Mouse (Mus musculus): Measurements from ENCODE around the gene Tango2. TPM values are rescaled to one million over a fixed set of nuclear protein-coding genes. Genes with fewer than 3 reads are reported as not detected.
A peak's percentile ranks its signal among the peaks of the same experiment; 100 is the strongest.

Tango2 gene
- polyA plus RNA-seq (2014; fragmentation: Nextera tagmentation; extraction: Ambion mirVana), result 34.8 and 34.9 TPM in 2 replicates

DNA sequence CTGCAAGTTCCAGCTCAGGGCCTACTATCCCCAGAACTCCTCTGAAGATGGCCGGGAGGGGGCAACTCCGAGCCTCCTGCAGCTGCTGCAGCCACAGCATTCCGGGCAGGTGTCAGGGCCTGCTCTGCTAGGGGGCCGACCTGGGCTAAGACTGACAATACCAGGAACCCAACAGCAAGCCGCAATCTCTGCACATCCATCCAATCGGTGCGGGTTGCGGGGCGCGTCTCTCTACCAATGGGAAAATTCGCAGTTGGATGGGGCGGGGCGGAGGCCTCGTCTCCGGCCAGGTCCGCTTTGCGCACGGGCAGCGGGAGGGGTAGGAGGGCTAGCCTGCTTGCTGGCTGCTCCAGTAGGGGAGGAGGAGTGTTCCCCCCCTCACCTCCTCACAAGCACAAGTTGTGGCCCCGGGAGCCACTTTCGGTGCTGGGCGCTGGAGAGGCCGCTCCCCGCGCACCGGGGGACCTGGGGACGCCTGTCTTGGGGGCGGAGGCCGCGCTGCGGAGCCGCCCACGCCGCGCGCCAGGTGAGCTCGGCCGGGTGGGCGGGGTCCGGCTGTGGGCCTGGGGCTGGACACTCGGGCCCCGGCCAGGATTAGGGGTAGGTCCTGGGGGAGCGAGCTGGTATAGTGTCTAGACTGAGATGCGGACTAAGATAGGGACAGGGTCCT is at the start of gene Tango2, which contains the start of gene Arvcf:
Gene Tango2, minus strand, starts transcription at position 173 of the 670 bp plus-strand sequence.
Gene Arvcf, plus strand, starts transcription at position 252 of the 670 bp plus-strand sequence.
- peaks cover 8% of the 10 kb centered on the region for H3K4me1 ChIP-seq (replicated peaks; ENCODE audit: control insufficient read depth, insufficient read depth, low read length)
- peak; percentile 96 for DNase-seq (ENCODE audit: low spot score)
- H3K36me3 ChIP-seq (ENCODE audit: control insufficient read depth, insufficient read depth, low read length), result no peaks in the 10 kb centered on the region
- WGBS, result 0% methylated on average over 42 of the region's 44 CpGs
- peak within 1 kb of the TSS; percentile 54 for H3K9ac ChIP-seq (ENCODE audit: low read length)
- peak; percentile 87 for ATAC-seq (replicated peaks; ENCODE audit: low FRiP score, low TSS enrichment, low read depth)
- peaks cover 13% of the 10 kb centered on the region for H3K27me3 ChIP-seq (replicated peaks; ENCODE audit: control insufficient read depth, insufficient read depth, low read length)
- H3K4me3 ChIP-seq (ENCODE audit: low read depth, low read length), result peak within 1 kb of the TSS; percentile 66
- H3K9me3 ChIP-seq (ENCODE audit: control insufficient read depth, low read length), result no peaks in the 10 kb centered on the region
- no peak within 1 kb of the TSS for H3K27ac ChIP-seq (ENCODE audit: low read depth)
- peak within 1 kb of the TSS; percentile 99 for H3K4me2 ChIP-seq (ENCODE audit: low read length)

GRCm38 (mm10) chr16:18396791-18397621 is 49.1 kb upstream of the Tango2 start:
- H3K4me1 ChIP-seq (replicated peaks; ENCODE audit: control insufficient read depth, insufficient read depth, low read length), result peaks cover 29% of the 10 kb centered on the region
- H3K4me2 ChIP-seq (ENCODE audit: low read length), result no peak overlapping the region
- no peak overlapping the region for H3K27ac ChIP-seq (ENCODE audit: low read depth)
- no peaks in the 10 kb centered on the region for H3K27me3 ChIP-seq (replicated peaks; ENCODE audit: control insufficient read depth, insufficient read depth, low read length)
- WGBS, result 95% methylated on average over 27 of the region's 27 CpGs
- no peak overlapping the region for H3K4me3 ChIP-seq (ENCODE audit: low read depth, low read length)
- DNase-seq (ENCODE audit: low spot score) (no peak), ATAC-seq (replicated peaks; ENCODE audit: low FRiP score, low TSS enrichment, low read depth) (no peak)
- no peak overlapping the region for H3K9ac ChIP-seq (ENCODE audit: low read length)
- H3K9me3 ChIP-seq (ENCODE audit: control insufficient read depth, low read length), result no peaks in the 10 kb centered on the region
- H3K36me3 ChIP-seq (ENCODE audit: control insufficient read depth, insufficient read depth, low read length), result peaks cover 45% of the 10 kb centered on the region

DNA sequence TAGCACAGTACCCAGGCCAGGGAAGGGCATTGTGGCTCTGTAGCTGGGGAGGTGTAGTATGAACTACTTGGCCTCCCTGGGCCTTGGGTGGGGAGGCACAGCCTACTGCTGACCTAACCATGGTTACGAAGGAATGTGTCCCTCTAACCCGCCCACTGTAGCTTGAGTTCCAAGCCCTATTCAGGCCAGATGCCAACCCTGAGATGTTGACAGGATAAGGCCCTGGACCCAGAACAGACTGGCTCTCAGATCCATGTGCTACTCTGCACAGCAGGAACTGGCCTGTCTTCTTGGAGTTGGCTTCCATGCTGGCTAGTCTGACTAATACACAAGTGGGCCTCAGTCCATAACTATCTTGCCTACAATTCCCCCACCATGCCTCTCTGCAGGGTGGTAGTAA is 48.3 kb upstream of the Tango2 start:
- Histone ChIP-seq H3K9ac (ENCODE audit: low read length) (no peak overlapping the region), H3K4me2 (ENCODE audit: low read length) (no peak overlapping the region), H3K9me3 (ENCODE audit: control insufficient read depth, low read length) (no peaks in the 10 kb centered on the region), H3K27me3 (replicated peaks; ENCODE audit: control insufficient read depth, insufficient read depth, low read length) (no peaks in the 10 kb centered on the region), H3K4me1 (replicated peaks; ENCODE audit: control insufficient read depth, insufficient read depth, low read length) (peaks cover 29% of the 10 kb centered on the region), H3K36me3 (ENCODE audit: control insufficient read depth, insufficient read depth, low read length) (peaks cover 36% of the 10 kb centered on the region), H3K27ac (ENCODE audit: low read depth) (no peak overlapping the region), H3K4me3 (ENCODE audit: low read depth, low read length) (no peak overlapping the region)
- WGBS, result 90% methylated on average over 2 of the region's 2 CpGs
- ATAC-seq (replicated peaks; ENCODE audit: low FRiP score, low TSS enrichment, low read depth), result no peak
- no peak for DNase-seq (ENCODE audit: low spot score)

DNA sequence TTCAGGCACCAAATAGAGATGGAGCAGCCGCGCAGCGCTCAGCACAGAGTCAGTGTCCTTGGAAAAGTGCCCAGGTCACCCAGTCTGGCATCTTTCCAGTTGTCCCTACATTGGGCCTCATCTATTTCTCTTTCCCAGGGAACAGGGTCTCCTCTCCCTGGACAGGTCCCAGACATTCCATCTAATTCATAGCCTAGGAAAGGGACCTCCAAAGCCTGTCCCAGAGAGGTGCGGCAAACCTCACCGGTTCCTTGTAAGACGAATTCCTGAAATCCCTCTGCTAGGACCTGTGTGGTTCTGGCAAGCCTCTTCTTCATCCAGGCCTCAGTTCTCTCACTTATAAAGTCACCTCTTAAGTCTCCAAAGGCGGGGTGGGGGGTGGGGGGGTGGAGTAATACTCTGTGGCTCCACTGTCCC is 47.7 kb upstream of the Tango2 start:
- Histone ChIP-seq H3K36me3 (ENCODE audit: control insufficient read depth, insufficient read depth, low read length) (peaks cover 34% of the 10 kb centered on the region), H3K27me3 (replicated peaks; ENCODE audit: control insufficient read depth, insufficient read depth, low read length) (no peaks in the 10 kb centered on the region), H3K9me3 (ENCODE audit: control insufficient read depth, low read length) (no peaks in the 10 kb centered on the region), H3K4me3 (ENCODE audit: low read depth, low read length) (no peak overlapping the region), H3K4me1 (replicated peaks; ENCODE audit: control insufficient read depth, insufficient read depth, low read length) (peaks cover 24% of the 10 kb centered on the region), H3K4me2 (ENCODE audit: low read length) (peak overlapping the region; percentile 28), H3K27ac (ENCODE audit: low read depth) (no peak overlapping the region), H3K9ac (ENCODE audit: low read length) (no peak overlapping the region)
- ATAC-seq (replicated peaks; ENCODE audit: low FRiP score, low TSS enrichment, low read depth) (no peak), DNase-seq (ENCODE audit: low spot score) (no peak)
- WGBS, result 46% methylated on average over 6 of the region's 7 CpGs

DNA sequence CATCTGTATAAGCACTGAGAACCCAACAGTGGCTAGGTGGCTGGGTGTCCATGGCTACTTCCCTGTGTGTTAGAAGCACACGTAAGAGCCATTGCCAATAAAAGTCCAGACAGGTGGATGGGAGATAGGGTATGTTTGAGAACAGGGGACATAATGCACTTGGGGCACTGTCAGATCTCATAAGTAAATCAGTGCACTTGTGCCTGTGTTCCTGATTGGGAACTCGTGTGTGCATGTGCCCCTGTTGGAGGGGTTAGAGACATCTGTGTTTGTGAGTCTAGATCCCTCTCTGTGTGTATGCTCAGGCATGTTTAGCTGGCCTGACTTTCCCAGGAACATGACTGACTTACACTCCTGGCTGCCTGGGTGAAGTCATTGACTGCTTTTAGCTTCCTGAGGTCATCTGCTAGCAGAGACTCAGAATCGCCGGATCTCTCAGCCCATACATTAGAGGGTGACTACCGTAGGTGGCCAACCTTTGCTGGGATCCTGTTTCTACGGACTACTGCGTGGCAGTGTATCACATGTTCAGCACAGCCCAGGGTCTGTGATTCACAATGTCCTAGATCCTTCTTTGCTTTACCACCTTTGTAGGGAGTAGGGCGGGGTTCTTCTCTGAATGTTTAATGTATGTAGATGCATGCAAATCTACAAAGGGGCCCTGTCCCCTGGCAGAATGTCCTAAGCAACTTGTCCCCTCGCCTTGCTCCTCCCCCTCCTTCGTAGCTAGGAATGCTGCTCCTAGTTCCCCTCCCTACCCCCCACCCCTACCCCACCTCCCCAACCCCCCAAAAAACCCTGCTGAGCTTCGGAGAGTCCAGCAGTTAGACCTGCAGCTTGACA is 47.1 kb upstream of the Tango2 start:
- Histone ChIP-seq H3K4me2 (ENCODE audit: low read length) (peak overlapping the region; percentile 28), H3K4me1 (replicated peaks; ENCODE audit: control insufficient read depth, insufficient read depth, low read length) (peaks cover 22% of the 10 kb centered on the region), H3K9me3 (ENCODE audit: control insufficient read depth, low read length) (no peaks in the 10 kb centered on the region), H3K27ac (ENCODE audit: low read depth) (peak overlapping the region; percentile 38; the same call in 1 of the 2 replicates), H3K36me3 (ENCODE audit: control insufficient read depth, insufficient read depth, low read length) (peaks cover 32% of the 10 kb centered on the region), H3K4me3 (ENCODE audit: low read depth, low read length) (no peak overlapping the region), H3K27me3 (replicated peaks; ENCODE audit: control insufficient read depth, insufficient read depth, low read length) (no peaks in the 10 kb centered on the region), H3K9ac (ENCODE audit: low read length) (no peak overlapping the region)
- DNase-seq (ENCODE audit: low spot score) (no peak), ATAC-seq (replicated peaks; ENCODE audit: low FRiP score, low TSS enrichment, low read depth) (no peak)
- 28% methylated on average over 11 of the region's 11 CpGs for WGBS

DNA sequence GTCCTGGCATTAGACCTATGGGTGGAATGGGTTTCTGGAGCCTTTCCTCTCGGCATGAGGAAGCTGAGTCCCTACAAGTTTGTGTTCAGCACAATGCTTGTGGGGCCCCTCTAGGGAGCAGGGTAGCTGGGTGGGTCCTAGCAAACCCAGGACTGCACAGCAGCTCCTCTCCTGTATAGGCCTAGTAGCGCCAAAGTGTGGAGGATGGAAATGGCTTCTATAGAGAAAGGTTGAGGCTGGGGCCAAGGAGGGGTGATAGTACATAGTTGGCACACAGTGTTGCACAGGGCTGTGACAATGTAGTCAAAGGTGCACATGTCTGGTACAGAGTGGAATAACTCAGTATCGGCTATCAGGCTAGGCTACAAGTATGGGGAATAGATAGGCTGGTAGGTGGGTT is 46.2 kb upstream of the Tango2 start:
- Histone ChIP-seq H3K4me3 (ENCODE audit: low read depth, low read length) (no peak overlapping the region), H3K36me3 (ENCODE audit: control insufficient read depth, insufficient read depth, low read length) (peaks cover 22% of the 10 kb centered on the region), H3K9ac (ENCODE audit: low read length) (no peak overlapping the region), H3K9me3 (ENCODE audit: control insufficient read depth, low read length) (no peaks in the 10 kb centered on the region), H3K4me1 (replicated peaks; ENCODE audit: control insufficient read depth, insufficient read depth, low read length) (peaks cover 24% of the 10 kb centered on the region), H3K4me2 (ENCODE audit: low read length) (peak overlapping the region; percentile 99), H3K27ac (ENCODE audit: low read depth) (no peak overlapping the region), H3K27me3 (replicated peaks; ENCODE audit: control insufficient read depth, insufficient read depth, low read length) (no peaks in the 10 kb centered on the region)
- ATAC-seq (replicated peaks; ENCODE audit: low FRiP score, low TSS enrichment, low read depth), result no peak
- 70% methylated on average over 3 of the region's 3 CpGs for WGBS
- DNase-seq (ENCODE audit: low spot score), result no peak

GRCm38 (mm10) chr16:18393595-18393994 is 45.7 kb upstream of the Tango2 start:
- H3K9me3 ChIP-seq (ENCODE audit: control insufficient read depth, low read length), result no peaks in the 10 kb centered on the region
- H3K4me2 ChIP-seq (ENCODE audit: low read length), result peak overlapping the region; percentile 99
- ATAC-seq (replicated peaks; ENCODE audit: low FRiP score, low TSS enrichment, low read depth) (no peak), DNase-seq (ENCODE audit: low spot score) (no peak)
- peak overlapping the region; percentile 66; the same call in 1 of the 2 replicates for H3K27ac ChIP-seq (ENCODE audit: low read depth)
- peaks cover 18% of the 10 kb centered on the region for H3K36me3 ChIP-seq (ENCODE audit: control insufficient read depth, insufficient read depth, low read length)
- peak overlapping the region; percentile 77 for H3K4me3 ChIP-seq (ENCODE audit: low read depth, low read length)
- H3K27me3 ChIP-seq (replicated peaks; ENCODE audit: control insufficient read depth, insufficient read depth, low read length), result no peaks in the 10 kb centered on the region
- 59% methylated on average over 5 of the region's 5 CpGs for WGBS
- peak overlapping the region; percentile 74 for H3K9ac ChIP-seq (ENCODE audit: low read length)
- H3K4me1 ChIP-seq (replicated peaks; ENCODE audit: control insufficient read depth, insufficient read depth, low read length), result peaks cover 28% of the 10 kb centered on the region
